Mouse (Mus musculus) T-helper 17 cell (primary cell): ENCODE data around the gene Hsp90b1.
"Not testable (repeated sequence)": the region's sequence is repeated elsewhere in the genome, so short reads cannot be mapped to it uniquely, and the experiment has no call there.

Experiments
- in situ Hi-C, 2 experiments: fragments of 300-600 bp; cut with MboI, MseI; formaldehyde crosslinking; loops; 1 replicate in 1 of 2; 2 replicates in 1 of 2; pipeline ENCODE4 v1.15.1; 2025; ENCODE audit warnings: high pct_unique_total_duplicates in 2 of 2

Gene Hsp90b1

DNA sequence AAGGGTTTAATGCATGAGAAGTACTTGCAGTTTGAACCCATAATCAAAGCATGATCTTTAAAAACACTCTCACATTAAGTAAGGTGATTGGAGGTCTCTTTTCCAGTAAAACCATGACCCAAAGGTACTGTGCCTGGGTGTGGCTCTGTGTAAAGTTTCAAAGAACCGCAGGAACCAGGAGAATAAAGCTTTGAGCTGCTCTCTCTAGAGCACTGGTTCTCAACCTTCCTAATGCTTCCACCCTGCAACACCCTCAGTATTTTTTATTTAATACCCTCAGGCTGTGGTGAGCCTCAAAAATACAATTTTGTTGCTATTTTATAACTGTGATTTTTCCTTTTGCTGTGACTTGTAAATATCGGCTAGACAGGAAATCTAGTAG lies 20.5 kb downstream of the Hsp90b1 start:
- in situ Hi-C loops, result not testable (repeated sequence)

GRCm38 (mm10) chr10:86670550-86670949 lies 34.8 kb downstream of the Hsp90b1 start:
- in situ Hi-C loops, result loop anchor here (5.0 kb wide), 1 partner anchor 843 kb away; the partner anchor contains the start of gene Pwp1 (in 2 of the 2)
